Mouse (Mus musculus) layer of hippocampus, adult 2 months (tissue): ENCODE data around the gene Pde1a. TPM values are rescaled to one million over a fixed set of nuclear protein-coding genes. Genes with fewer than 3 reads are reported as not detected.

ENCODE experiments used
- DNase-seq, 2 experiments: peaks; one replicate each; pipeline ENCODE4 v3.0.0; 2022; ENCODE audit warnings: low spot score in 2 of 2
- H3K27ac ChIP-seq: fragments of 200-600 bp; 2 replicates; pipeline ENCODE4 v1.8.1; 2022
- H3K4me3 ChIP-seq: fragments of 200-600 bp; 2 replicates; pipeline ENCODE4 v1.8.1; 2022; ENCODE audit warnings: mild to moderate bottlenecking
- CTCF ChIP-seq: fragments of 200-600 bp; conservative IDR thresholded peaks from 2 replicates; pipeline ENCODE4 v1.8.1; 2022; ENCODE audit warnings: antibody characterized with exemption, mild to moderate bottlenecking, moderate library complexity
- total RNA-seq, 2 experiments: library from RNA; stranded (reverse); gene quantifications; 2 replicates each; pipeline ENCODE4 v1.2.3; 2021

The Pde1a gene
- total RNA-seq, 2 experiments from 2014 or later: 144 to 153 TPM

GRCm38 (mm10) chr2:80037971-80038370 lies 91.3 kb downstream of the Pde1a start:
- no peak overlapping the region; the same call in 1 of the 2 replicates for H3K4me3 ChIP-seq
- no peak for TF ChIP-seq CTCF
- DNase-seq: no peak
- H3K27ac ChIP-seq: no peak overlapping the region

GRCm38 (mm10) chr2:80029051-80029450 lies 100.2 kb downstream of the Pde1a start:
- no peak for TF ChIP-seq CTCF
- no peak for DNase-seq
- Histone ChIP-seq H3K27ac (no peak overlapping the region), H3K4me3 (no peak overlapping the region)

GRCm38 (mm10) chr2:80026053-80026452 lies 103.2 kb downstream of the Pde1a start:
- H3K27ac ChIP-seq: no peak overlapping the region
- TF ChIP-seq CTCF: no peak
- no peak for DNase-seq
- H3K4me3 ChIP-seq: no peak overlapping the region

- Histone ChIP-seq H3K4me3 (no peak overlapping the region), H3K27ac (no peak overlapping the region)
- DNase-seq: no peak
- TF ChIP-seq CTCF: no peak
Observed at GRCm38 (mm10) chr2:80025597-80025996, 103.7 kb downstream of the Pde1a start.

GRCm38 (mm10) chr2:80025038-80025437 lies 104.2 kb downstream of the Pde1a start:
- Histone ChIP-seq H3K27ac (no peak overlapping the region), H3K4me3 (no peak overlapping the region)
- DNase-seq: no peak
- no peak for TF ChIP-seq CTCF

- peak overlapping the region; percentile 76; the same call in 1 of the 2 replicates for H3K27ac ChIP-seq
- no peak for DNase-seq
- no peak overlapping the region for H3K4me3 ChIP-seq
- TF ChIP-seq CTCF: no peak
Observed at GRCm38 (mm10) chr2:80014161-80014560, 115.1 kb downstream of the Pde1a start.

GRCm38 (mm10) chr2:80013060-80013459 lies 116.2 kb downstream of the Pde1a start:
- peak; percentile 19 to 49 for DNase-seq
- Histone ChIP-seq H3K4me3 (no peak overlapping the region), H3K27ac (peak overlapping the region; percentile 76)
- no peak for TF ChIP-seq CTCF

GRCm38 (mm10) chr2:79999168-79999567 lies 130.1 kb downstream of the Pde1a start:
- no peak for DNase-seq
- Histone ChIP-seq H3K4me3 (no peak overlapping the region), H3K27ac (no peak overlapping the region)
- TF ChIP-seq CTCF: no peak

- Histone ChIP-seq H3K4me3 (no peak overlapping the region), H3K27ac (no peak overlapping the region)
- DNase-seq: no peak
- TF ChIP-seq CTCF: no peak
Observed at GRCm38 (mm10) chr2:79998460-79998859, 130.8 kb downstream of the Pde1a start.

- no peak for DNase-seq
- Histone ChIP-seq H3K4me3 (no peak overlapping the region), H3K27ac (no peak overlapping the region)
- TF ChIP-seq CTCF: no peak
Observed at GRCm38 (mm10) chr2:79991642-79992041, 137.6 kb downstream of the Pde1a start.

GRCm38 (mm10) chr2:79983778-79984177 lies 145.5 kb downstream of the Pde1a start:
- no peak for TF ChIP-seq CTCF
- DNase-seq: no peak
- H3K4me3 ChIP-seq: no peak overlapping the region
- no peak overlapping the region for H3K27ac ChIP-seq

- no peak overlapping the region for H3K4me3 ChIP-seq
- no peak overlapping the region for H3K27ac ChIP-seq
- no peak for TF ChIP-seq CTCF
- DNase-seq: no peak
Observed at GRCm38 (mm10) chr2:79983222-79983632, 146.0 kb downstream of the Pde1a start.

- Histone ChIP-seq H3K4me3 (no peak overlapping the region), H3K27ac (no peak overlapping the region)
- TF ChIP-seq CTCF: no peak
- DNase-seq: no peak
Observed at GRCm38 (mm10) chr2:79981781-79982180, 147.5 kb downstream of the Pde1a start.

- no peak overlapping the region for H3K27ac ChIP-seq
- DNase-seq: no peak
- H3K4me3 ChIP-seq: no peak overlapping the region
- TF ChIP-seq CTCF: no peak
Observed at GRCm38 (mm10) chr2:79978992-79979391, 150.3 kb downstream of the Pde1a start.

GRCm38 (mm10) chr2:79977259-79977658 lies 152.0 kb downstream of the Pde1a start:
- Histone ChIP-seq H3K4me3 (no peak overlapping the region), H3K27ac (peak overlapping the region; percentile 64; the same call in 1 of the 2 replicates)
- no peak for DNase-seq
- no peak for TF ChIP-seq CTCF
